Mouse (Mus musculus): Measurements from ENCODE around the gene Rbfox3.

- no peak for TF ChIP-seq CTCF (IDR thresholded peaks at IDR 0.05; ENCODE audit: low read depth)
- no peak for TF ChIP-seq EP300 (optimal IDR thresholded peaks at IDR 0.05)
These were observed 226.0 kb downstream of the Rbfox3 start for GRCm38 (mm10) chr11:118685397-118685796.

Measured in stomach, postnatal 0 days (tissue).